Mouse (Mus musculus): ENCODE measurements around the gene Cab39l. TPM values are rescaled to one million over a fixed set of nuclear protein-coding genes. Genes with fewer than 3 reads are reported as not detected.
"Not testable (repeated sequence)": the region's sequence is repeated elsewhere in the genome, so short reads cannot be mapped to it uniquely, and the experiment has no call there.

Cab39l gene
- 4.6 and 5.2 TPM in 2 replicates for polyA plus RNA-seq (2012; rRNA removed)

DNA sequence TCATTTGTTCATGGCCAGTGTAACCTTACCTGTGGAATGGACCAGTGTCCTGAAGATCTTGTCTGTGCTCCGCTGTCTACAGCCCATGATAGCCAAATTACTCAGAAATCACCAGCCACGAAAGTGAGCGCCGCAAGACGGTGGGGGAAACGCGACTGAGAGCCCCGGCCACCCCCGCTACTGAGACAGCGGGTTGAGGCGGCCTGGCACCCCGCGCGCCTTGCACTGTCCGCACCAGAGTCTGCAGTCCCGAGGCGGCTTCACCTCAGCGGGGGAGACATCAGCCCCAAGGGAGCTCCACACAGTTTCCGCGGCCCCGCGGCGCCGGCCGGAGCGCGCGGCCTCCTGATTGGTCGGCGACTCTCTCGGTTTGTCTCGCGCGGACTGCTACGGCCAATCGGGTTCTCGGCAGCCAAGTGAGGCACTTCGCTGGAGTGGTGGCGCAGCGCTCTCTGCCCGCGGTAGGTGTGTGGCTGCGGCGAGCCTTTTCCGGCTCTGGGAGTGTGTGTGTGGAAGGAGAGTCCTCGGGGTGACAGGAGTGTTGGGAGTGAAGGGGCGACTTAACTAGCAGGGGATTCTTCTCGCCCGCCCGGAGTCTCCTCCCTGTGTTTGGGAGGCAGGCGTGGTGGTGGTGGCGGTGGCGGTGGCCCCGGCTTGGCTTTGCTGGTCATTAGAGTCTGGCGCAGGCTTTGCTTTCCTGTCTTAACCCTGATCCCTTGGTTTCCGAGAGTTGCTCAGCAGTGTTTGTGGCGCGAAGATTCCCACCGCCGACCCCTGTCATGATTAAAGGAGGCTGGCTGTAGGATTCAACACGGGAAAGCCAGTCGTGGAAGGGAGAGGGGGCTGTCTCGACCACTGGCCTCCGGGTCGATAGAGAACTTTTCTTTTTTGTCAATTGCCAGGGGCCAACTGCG lies at the start of gene Cab39l, which contains the start of gene Setdb2:
Cab39l (plus strand) TSS at position 415 of the 914 bp plus-strand sequence.
Setdb2 (minus strand) TSS at position 327 of the 914 bp plus-strand sequence.
- Histone ChIP-seq H3K27ac (ENCODE audit: insufficient read depth, low read length) (peak within 1 kb of the TSS; percentile 96), H3K4me1 (ENCODE audit: control insufficient read depth, insufficient read depth, insufficient read length) (peaks cover 5% of the 10 kb centered on the region; the same call in 1 of the 2 replicates), H3K36me3 (ENCODE audit: control insufficient read depth, insufficient read depth, low read length) (peaks cover 2% of the 10 kb centered on the region), H3K4me3 (ENCODE audit: extremely low read depth, insufficient read depth, insufficient read length) (peak within 1 kb of the TSS; percentile 97), H3K27me3 (ENCODE audit: control insufficient read depth, insufficient read depth, low read length) (no peaks in the 10 kb centered on the region)
- TF ChIP-seq CTCF (IDR thresholded peaks at IDR 0.05; ENCODE audit: extremely low read depth, insufficient read depth, insufficient read length, insufficient replicate concordance) (no peak), POLR2A (IDR thresholded peaks at IDR 0.05; ENCODE audit: low read depth, low read length) (peak; percentile 89)
- peak; percentile 82 to 97 for DNase-seq (ENCODE audit: low read depth in 1 of 2, low spot score in 2 of 2)
- WGBS, result under 1% methylated on average over 66 of the region's 66 CpGs

- no peak for TF ChIP-seq CTCF (IDR thresholded peaks at IDR 0.05; ENCODE audit: extremely low read depth, insufficient read depth, insufficient read length, insufficient replicate concordance)
- no peak for TF ChIP-seq POLR2A (IDR thresholded peaks at IDR 0.05; ENCODE audit: low read depth, low read length)
- Histone ChIP-seq H3K27ac (ENCODE audit: insufficient read depth, low read length) (no peak within 1 kb of the TSS), H3K4me1 (ENCODE audit: control insufficient read depth, insufficient read depth, insufficient read length) (no peaks in the 10 kb centered on the region), H3K36me3 (ENCODE audit: control insufficient read depth, insufficient read depth, low read length) (peaks cover 2% of the 10 kb centered on the region; the same call in 1 of the 2 replicates), H3K4me3 (ENCODE audit: extremely low read depth, insufficient read depth, insufficient read length) (no peak within 1 kb of the TSS), H3K27me3 (ENCODE audit: control insufficient read depth, insufficient read depth, low read length) (no peaks in the 10 kb centered on the region)
- DNase-seq (ENCODE audit: low read depth in 1 of 2, low spot score in 2 of 2), result no peak
- WGBS, result 92% methylated on average over 3 of the region's 3 CpGs
Measured at GRCm38 (mm10) chr14:59395281-59395680, 45.5 kb upstream of the Cab39l start, which contains the start of gene Phf11c. TSS of gene Phf11c (minus strand) at chr14:59395381.

GRCm38 (mm10) chr14:59396999-59397398 lies 43.8 kb upstream of the Cab39l start:
- peak; percentile 69 to 72 for DNase-seq (ENCODE audit: low read depth in 1 of 2, low spot score in 2 of 2)
- Histone ChIP-seq H3K4me1 (ENCODE audit: control insufficient read depth, insufficient read depth, insufficient read length) (no peaks in the 10 kb centered on the region), H3K4me3 (ENCODE audit: extremely low read depth, insufficient read depth, insufficient read length) (peak overlapping the region; percentile 37; the same call in 1 of the 2 replicates), H3K36me3 (ENCODE audit: control insufficient read depth, insufficient read depth, low read length) (peaks cover 5% of the 10 kb centered on the region), H3K27ac (ENCODE audit: insufficient read depth, low read length) (peak overlapping the region; percentile 56), H3K27me3 (ENCODE audit: control insufficient read depth, insufficient read depth, low read length) (no peaks in the 10 kb centered on the region)
- 7% methylated on average over 2 of the region's 2 CpGs for WGBS
- TF ChIP-seq CTCF (IDR thresholded peaks at IDR 0.05; ENCODE audit: extremely low read depth, insufficient read depth, insufficient read length, insufficient replicate concordance), result no peak
- TF ChIP-seq POLR2A (IDR thresholded peaks at IDR 0.05; ENCODE audit: low read depth, low read length), result no peak

DNA sequence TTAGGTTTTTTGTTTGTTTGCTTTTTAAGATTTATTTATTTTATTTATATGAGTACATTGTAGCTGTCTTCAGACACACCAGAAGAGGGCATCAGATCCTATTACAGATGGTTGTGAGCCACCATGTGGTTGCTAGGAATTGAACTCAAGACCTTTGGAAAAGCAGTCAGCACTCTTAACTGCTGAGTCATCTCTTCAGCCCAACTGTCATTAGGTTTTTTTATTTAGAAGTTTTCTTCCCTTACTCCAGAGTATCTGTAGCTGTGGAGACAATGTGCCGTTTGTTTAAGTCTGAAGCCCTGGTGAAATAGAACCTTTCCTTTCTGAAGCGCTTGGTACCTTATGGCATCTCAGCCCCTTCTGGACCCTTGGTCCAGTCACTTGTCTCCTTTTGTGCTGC lies 25.8 kb upstream of the Cab39l start:
- DNase-seq (ENCODE audit: low read depth in 1 of 2, low spot score in 2 of 2); H3K4me1 ChIP-seq (ENCODE audit: control insufficient read depth, insufficient read depth, insufficient read length); H3K27me3 ChIP-seq (ENCODE audit: control insufficient read depth, insufficient read depth, low read length); H3K27ac ChIP-seq (ENCODE audit: insufficient read depth, low read length); H3K4me3 ChIP-seq (ENCODE audit: extremely low read depth, insufficient read depth, insufficient read length): not testable (repeated sequence)
- H3K36me3 ChIP-seq (ENCODE audit: control insufficient read depth, insufficient read depth, low read length), result peaks cover 39% of the 10 kb centered on the region
- WGBS, result 95% methylated on average over 2 of the region's 2 CpGs

GRCm38 (mm10) chr14:59418171-59418570 lies 22.6 kb upstream of the Cab39l start:
- no peak overlapping the region for H3K4me3 ChIP-seq (ENCODE audit: extremely low read depth, insufficient read depth, insufficient read length)
- peaks cover 28% of the 10 kb centered on the region for H3K36me3 ChIP-seq (ENCODE audit: control insufficient read depth, insufficient read depth, low read length)
- 91% methylated on average over 4 of the region's 4 CpGs for WGBS
- no peaks in the 10 kb centered on the region for H3K27me3 ChIP-seq (ENCODE audit: control insufficient read depth, insufficient read depth, low read length)
- H3K4me1 ChIP-seq (ENCODE audit: control insufficient read depth, insufficient read depth, insufficient read length), result no peaks in the 10 kb centered on the region
- TF ChIP-seq CTCF (IDR thresholded peaks at IDR 0.05; ENCODE audit: extremely low read depth, insufficient read depth, insufficient read length, insufficient replicate concordance) (no peak), POLR2A (IDR thresholded peaks at IDR 0.05; ENCODE audit: low read depth, low read length) (no peak)
- no peak for DNase-seq (ENCODE audit: low read depth in 1 of 2, low spot score in 2 of 2)
- no peak overlapping the region for H3K27ac ChIP-seq (ENCODE audit: insufficient read depth, low read length)

- 94% methylated on average over 11 of the region's 11 CpGs for WGBS
- no peaks in the 10 kb centered on the region for H3K4me1 ChIP-seq (ENCODE audit: control insufficient read depth, insufficient read depth, insufficient read length)
- no peak for DNase-seq (ENCODE audit: low read depth in 1 of 2, low spot score in 2 of 2)
- no peaks in the 10 kb centered on the region for H3K27me3 ChIP-seq (ENCODE audit: control insufficient read depth, insufficient read depth, low read length)
- H3K27ac ChIP-seq (ENCODE audit: insufficient read depth, low read length), result no peak overlapping the region
- no peak overlapping the region for H3K4me3 ChIP-seq (ENCODE audit: extremely low read depth, insufficient read depth, insufficient read length)
- TF ChIP-seq CTCF (IDR thresholded peaks at IDR 0.05; ENCODE audit: extremely low read depth, insufficient read depth, insufficient read length, insufficient replicate concordance) (no peak), POLR2A (IDR thresholded peaks at IDR 0.05; ENCODE audit: low read depth, low read length) (no peak)
- H3K36me3 ChIP-seq (ENCODE audit: control insufficient read depth, insufficient read depth, low read length), result peaks cover 10% of the 10 kb centered on the region
Measured at GRCm38 (mm10) chr14:59422912-59423663, 17.7 kb upstream of the Cab39l start.
